ENCODE assay signal across 28 mouse cellular contexts in the genomic region with DNA sequence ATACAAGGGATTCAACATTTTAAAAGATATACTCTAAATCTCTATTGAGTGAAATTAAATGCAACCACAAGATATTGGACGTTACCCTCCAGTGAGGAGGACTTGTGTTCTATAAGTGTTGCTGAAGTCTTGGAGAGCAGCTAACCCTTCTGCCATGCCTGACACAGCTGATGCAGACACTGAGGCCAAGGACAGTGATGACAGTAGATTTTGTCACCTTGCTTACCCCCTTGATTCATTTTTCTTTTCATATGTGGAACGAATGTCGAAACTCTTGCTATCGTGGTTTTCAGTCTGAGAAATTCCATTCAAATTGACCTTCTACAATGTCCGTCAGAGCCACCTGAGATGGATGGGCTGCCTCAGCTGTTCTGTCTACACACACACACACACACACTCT. TPM values are rescaled to one million over a fixed set of nuclear protein-coding genes. Genes with fewer than 3 reads are reported as not detected.
"Had no signal": no experiment of that assay in that cellular context is flagged by ENCODE, and none has a peak within 500 bp of the region (broad histone marks: within the 10 kb centered on the region; RNA-seq: fewer than 3 reads in every experiment).

No protein-coding gene starts in this region.

- H3K27ac ChIP-seq: embryonic facial prominence, embryonic 10.5 days; embryonic facial prominence, embryonic 12.5 days; embryonic facial prominence, embryonic 13.5 days; embryonic facial prominence, embryonic 15.5 days; forebrain, embryonic 10.5 days; forebrain, embryonic 12.5 days; forebrain, embryonic 13.5 days; forebrain, embryonic 15.5 days; gastrocnemius, adult 2 months; heart, adult 2 months; heart, embryonic 10.5 days had no signal

- H3K27me3 ChIP-seq: embryonic facial prominence, embryonic 12.5 days; embryonic facial prominence, embryonic 13.5 days; embryonic facial prominence, embryonic 15.5 days; forebrain, embryonic 12.5 days; forebrain, embryonic 13.5 days; forebrain, embryonic 15.5 days; heart, embryonic 12.5 days had no signal

- DNase-seq: cerebellum, postnatal 25 days; cerebellum, postnatal 36 days; embryo, embryonic 11 days; forebrain, postnatal 0 days; gastrocnemius, adult 2 months; gastrocnemius, postnatal 10 days; gastrocnemius, postnatal 14 days; gastrocnemius, postnatal 25 days; gastrocnemius, postnatal 36 days; heart, adult 18-20 months; heart, adult 2 months had no signal

- H3K4me1 ChIP-seq: embryonic facial prominence, embryonic 12.5 days; embryonic facial prominence, embryonic 13.5 days; forebrain, embryonic 13.5 days; heart, embryonic 10.5 days had no signal

- H3K4me3 ChIP-seq: embryonic facial prominence, embryonic 10.5 days; embryonic facial prominence, embryonic 12.5 days; embryonic facial prominence, embryonic 13.5 days; embryonic facial prominence, embryonic 15.5 days; erythroblast, embryonic 14.5 days; forebrain, embryonic 10.5 days; forebrain, embryonic 12.5 days; forebrain, embryonic 13.5 days; forebrain, embryonic 15.5 days; gastrocnemius, adult 2 months; heart, adult 2 months; heart, embryonic 10.5 days; heart, embryonic 12.5 days had no signal

- ATAC-seq: forebrain, embryonic 13.5 days; forebrain, embryonic 14.5 days; forebrain, embryonic 15.5 days; forebrain, embryonic 16.5 days; forebrain, postnatal 0 days had no signal

- H3K9me3 ChIP-seq: embryonic facial prominence, embryonic 10.5 days; embryonic facial prominence, embryonic 12.5 days; embryonic facial prominence, embryonic 13.5 days; embryonic facial prominence, embryonic 15.5 days; forebrain, embryonic 10.5 days; forebrain, embryonic 12.5 days; forebrain, embryonic 13.5 days; forebrain, embryonic 15.5 days; heart, embryonic 10.5 days; heart, embryonic 12.5 days had no signal

- H3K4me2 ChIP-seq: embryonic facial prominence, embryonic 12.5 days; embryonic facial prominence, embryonic 13.5 days; embryonic facial prominence, embryonic 15.5 days; forebrain, embryonic 12.5 days; forebrain, embryonic 13.5 days; forebrain, embryonic 15.5 days; heart, embryonic 11.5 days; heart, embryonic 12.5 days had no signal

- H3K9ac ChIP-seq: embryonic facial prominence, embryonic 12.5 days; embryonic facial prominence, embryonic 13.5 days; embryonic facial prominence, embryonic 15.5 days; forebrain, embryonic 12.5 days; forebrain, embryonic 13.5 days; forebrain, embryonic 15.5 days; forebrain, postnatal 0 days; heart, embryonic 12.5 days had no signal

- H3K36me3 ChIP-seq: embryonic facial prominence, embryonic 10.5 days; embryonic facial prominence, embryonic 12.5 days; embryonic facial prominence, embryonic 13.5 days; embryonic facial prominence, embryonic 15.5 days; forebrain, embryonic 10.5 days; forebrain, embryonic 12.5 days; forebrain, embryonic 15.5 days; heart, embryonic 10.5 days; heart, embryonic 12.5 days had no signal

RNA-seq across cellular contexts. Expression of a gene that starts 22.4 kb away (rescaled TPM):
- total RNA-seq: gastrocnemius, adult 18-20 months; gastrocnemius, adult 2 months had no signal

RNA-seq across cellular contexts. Expression of a gene that starts 53.4 kb away (rescaled TPM):
- total RNA-seq: common myeloid progenitor, adult 5-6 weeks; granulocyte monocyte progenitor cell, adult 5-6 weeks had no signal
- polyA plus RNA-seq: erythroblast, embryonic 14.5 days had no signal
